Mouse (Mus musculus) G1E (cell line): Measurements from ENCODE around the gene Impdh1.

Source experiments
- CTCF ChIP-seq: IDR thresholded peaks from 2 replicates; pipeline ENCODE4 v1.5.1; 2012; ENCODE audit warnings: low read depth, low read length, inconsistent platforms, mixed read lengths
- GATA1 ChIP-seq: IDR thresholded peaks from 2 replicates; pipeline ENCODE4 v1.6.1; 2012; ENCODE audit warnings: borderline replicate concordance, low read length, inconsistent platforms, mixed read lengths
- GATA2 ChIP-seq: IDR thresholded peaks from 2 replicates; pipeline ENCODE4 v1.6.1; 2012; ENCODE audit warnings: low read depth, low read length, inconsistent platforms, borderline replicate concordance
- POLR2AphosphoS5 ChIP-seq: IDR thresholded peaks from 2 replicates; pipeline ENCODE4 v1.6.1; 2012; ENCODE audit warnings: low read depth, low read length, inconsistent platforms; ENCODE audit not compliant: insufficient replicate concordance
- TAL1 ChIP-seq: conservative IDR thresholded peaks from 2 replicates; pipeline ENCODE4 v1.6.1; 2012; ENCODE audit warnings: low read depth, low read length, inconsistent platforms, mixed read lengths

- TF ChIP-seq GATA1 (no peak), CTCF (no peak), TAL1 (no peak), GATA2 (no peak), POLR2AphosphoS5 (no peak)
Measured at GRCm38 (mm10) chr6:29214776-29215175, 1.4 kb downstream of the Impdh1 start.
